Mouse (Mus musculus) layer of hippocampus, adult 9-11 months (tissue): ENCODE results near the gene Cubn.
A peak's percentile ranks its signal among the peaks of the same experiment; 100 is the strongest.

ENCODE experiments used
- DNase-seq: peaks from one replicate; pipeline ENCODE4 v3.0.0; 2022

The Cubn gene

DNA sequence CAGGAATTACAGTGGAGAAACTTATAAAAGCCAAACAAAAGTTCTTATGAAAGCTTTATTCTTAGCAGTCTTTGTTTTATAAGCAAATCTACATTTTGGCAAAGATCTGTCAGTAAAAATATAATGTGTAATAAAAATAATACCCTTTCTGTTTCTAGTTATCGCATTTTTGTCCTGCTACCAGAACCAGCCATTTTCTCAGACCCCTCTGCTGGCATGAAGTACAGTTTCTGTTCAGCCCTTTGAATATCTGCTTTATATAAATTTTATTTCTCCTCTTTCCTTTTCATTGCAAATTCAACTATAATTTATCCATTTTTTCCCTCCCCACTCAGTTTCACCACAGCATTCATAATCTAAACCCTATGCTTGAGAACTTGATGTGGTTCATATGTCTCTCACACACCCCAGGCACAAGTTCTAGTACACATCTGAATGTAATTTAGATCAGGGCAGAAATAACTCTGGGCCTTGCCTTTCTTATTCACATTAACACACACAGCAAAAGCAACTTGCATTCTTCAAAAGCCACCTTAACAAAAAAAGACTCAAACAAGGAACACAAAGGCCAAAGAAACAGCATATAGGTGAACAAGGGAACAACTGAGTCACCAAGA, 139.4 kb downstream of the Cubn start:
- DNase-seq: no peak

DNA sequence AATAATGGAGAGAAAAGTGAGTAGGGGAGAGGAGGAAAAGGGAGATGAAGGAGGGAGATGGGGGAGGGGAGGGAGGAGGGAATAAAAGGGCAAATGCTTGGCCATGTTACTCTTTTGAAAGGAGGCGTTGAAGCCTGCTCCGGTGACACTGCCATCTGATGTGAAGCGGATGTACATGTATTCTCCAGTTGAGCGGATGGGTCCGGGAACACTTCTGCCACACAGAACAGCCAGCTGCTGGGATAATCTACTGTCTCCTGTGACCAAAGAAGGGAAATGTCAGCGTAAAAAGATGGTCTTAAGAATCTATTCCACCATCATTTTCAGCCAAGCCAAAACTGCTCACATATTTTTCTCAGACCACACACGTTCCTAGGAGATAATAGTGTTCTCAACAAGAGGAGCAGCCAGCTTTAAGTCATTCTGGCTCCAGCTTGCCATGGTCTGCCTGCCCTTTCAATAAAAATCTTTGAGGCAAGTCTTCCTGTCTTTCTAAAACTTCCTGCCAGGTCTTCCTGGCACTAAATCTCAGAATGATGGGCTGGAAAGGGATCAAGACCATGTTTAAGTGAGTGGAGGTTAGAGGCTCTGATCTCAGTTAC, 149.2 kb downstream of the Cubn start:
- DNase-seq: no peak

DNA sequence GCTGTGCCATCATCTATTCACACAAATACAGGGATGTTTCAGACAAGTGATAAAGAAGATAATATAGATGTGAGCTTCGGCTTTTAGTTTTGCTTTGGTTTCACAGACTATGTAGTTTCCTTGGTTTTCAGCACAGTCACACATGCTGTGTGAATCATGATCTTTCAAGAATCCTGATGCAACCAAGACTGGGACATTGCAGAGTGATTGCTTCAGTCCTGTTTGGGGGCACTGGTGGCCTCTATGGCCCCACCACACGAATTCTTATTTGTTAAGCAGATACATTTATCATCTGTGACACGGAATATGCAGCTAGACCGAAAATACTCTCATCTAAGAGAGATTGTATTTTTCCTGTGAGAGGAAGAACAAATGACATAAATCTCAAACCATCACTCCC, 156.2 kb downstream of the Cubn start:
- DNase-seq: no peak

DNA sequence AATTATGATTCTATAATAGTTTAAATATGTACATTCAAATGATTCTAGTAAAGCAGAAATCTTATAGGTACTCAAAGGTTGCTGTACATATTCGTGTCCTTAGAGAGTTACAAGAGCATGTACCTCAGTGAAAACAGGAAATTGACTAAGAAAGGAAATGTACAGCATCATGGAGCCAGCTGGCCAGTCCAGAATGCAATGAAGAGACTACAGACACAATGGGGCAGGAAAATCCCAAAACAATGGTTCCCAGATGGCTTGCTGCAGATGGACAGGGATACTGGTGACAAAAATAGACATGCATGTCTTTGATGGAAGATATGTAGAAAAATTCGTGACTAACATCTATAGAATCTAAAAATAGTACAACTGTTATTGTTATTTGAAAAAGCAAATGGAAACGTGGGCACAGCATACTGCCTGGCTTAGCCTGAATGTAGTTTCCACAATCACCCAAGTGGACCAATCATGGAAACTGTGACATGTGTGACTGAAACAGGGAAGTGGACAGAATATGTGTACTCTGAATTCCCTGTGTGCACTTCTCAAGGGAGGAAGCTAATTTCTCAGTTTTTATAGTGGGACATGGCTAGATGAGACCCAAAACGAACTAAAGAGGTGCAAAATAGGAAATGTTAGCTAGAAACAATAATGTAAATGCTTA, 161.7 kb downstream of the Cubn start:
- peak; percentile 3 for DNase-seq

DNA sequence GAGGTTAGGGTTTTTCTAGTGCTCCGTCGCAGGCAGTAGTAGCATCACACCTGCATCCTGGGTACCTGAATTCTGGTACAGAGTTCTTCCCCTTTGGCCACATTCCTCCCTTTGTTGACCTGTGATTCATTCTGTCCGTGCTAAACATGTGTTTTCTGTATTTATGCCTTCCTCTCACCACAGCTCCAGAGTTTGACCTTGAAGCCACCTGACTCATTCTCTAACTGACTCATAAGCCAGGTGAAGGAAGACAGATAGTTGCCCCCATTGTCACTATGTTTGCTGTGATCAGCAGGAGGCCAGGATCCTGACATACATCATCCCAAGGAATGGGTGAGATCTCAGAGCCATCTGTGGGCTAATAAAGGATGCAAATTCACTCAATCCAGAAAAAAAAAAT, 188.2 kb downstream of the Cubn start:
- DNase-seq: no peak

DNA sequence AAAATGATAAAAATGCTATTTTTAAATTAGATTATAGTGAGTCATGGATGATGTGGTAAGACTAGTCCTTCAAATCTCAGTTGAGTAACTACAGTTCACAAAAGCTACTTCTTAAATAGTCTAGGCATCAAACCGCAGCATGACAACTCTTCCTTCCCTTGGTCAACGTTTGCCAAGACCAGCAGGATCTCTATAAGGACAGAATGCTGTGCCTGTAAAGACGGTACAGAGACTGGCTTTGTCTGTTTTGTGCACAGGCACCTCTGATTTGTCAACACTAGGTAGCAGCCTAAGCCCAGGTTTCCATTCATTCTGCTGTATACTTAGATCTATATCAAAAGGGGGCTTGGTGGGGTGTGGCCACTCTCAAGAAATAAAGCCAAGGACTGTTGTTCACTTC, 192.6 kb downstream of the Cubn start:
- no peak for DNase-seq

DNA sequence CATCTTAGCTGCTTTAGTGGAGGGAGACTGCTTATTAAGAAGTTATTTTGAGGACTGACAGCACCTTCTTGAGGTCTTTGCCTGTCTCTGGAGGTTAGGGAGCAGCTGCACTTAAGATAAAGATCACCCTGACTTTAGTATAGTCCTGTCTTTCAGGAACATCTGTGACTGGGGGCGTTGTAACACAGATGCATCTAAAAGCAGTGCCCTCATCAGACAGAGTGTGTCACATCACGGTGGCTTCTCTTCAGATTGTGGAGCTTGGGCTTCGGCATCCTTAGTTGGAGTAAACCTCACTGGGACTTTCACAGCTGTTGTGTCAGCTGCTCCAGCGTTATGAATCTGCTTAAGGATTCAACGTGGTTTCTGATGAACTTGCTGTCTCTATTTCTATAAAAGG, 193.9 kb downstream of the Cubn start:
- no peak for DNase-seq

DNA sequence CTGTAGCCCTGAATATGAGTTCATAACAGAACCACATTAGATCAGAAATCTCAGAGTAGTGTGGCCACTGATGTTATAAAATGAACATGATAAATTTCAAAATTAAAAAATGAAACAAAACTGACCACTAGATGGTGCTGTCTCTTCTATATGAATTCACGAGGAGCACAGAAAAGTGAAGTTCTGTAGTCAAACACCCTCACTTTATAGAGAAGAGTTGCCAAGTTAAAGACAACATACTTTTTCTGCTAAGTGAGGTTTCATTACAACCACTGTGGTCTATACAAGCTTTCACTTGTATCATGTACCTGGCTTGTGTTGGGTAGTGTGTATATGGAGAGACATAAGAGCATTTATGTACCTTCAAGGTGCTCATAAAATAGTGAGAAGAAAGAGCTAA, 201.0 kb downstream of the Cubn start:
- DNase-seq: no peak

DNA sequence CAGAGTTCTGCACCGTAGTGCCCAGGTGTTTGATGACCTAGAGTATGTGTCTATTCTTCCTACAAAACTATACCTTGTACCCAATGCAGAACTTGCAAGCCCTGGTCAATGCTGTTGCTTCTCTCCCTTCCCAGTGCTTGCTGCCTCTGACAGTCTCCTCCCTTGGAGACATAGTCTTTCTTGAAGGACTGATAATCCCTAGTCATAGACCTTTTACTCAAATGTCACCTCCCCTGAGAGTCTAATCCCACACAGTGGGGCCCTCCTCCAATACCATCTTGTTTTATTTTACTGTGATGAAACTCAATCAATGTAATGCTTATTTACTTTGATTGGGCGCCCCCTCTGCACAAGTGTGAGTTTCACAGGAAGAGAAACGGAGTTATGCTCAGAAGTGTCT, 201.5 kb downstream of the Cubn start:
- DNase-seq: no peak

DNA sequence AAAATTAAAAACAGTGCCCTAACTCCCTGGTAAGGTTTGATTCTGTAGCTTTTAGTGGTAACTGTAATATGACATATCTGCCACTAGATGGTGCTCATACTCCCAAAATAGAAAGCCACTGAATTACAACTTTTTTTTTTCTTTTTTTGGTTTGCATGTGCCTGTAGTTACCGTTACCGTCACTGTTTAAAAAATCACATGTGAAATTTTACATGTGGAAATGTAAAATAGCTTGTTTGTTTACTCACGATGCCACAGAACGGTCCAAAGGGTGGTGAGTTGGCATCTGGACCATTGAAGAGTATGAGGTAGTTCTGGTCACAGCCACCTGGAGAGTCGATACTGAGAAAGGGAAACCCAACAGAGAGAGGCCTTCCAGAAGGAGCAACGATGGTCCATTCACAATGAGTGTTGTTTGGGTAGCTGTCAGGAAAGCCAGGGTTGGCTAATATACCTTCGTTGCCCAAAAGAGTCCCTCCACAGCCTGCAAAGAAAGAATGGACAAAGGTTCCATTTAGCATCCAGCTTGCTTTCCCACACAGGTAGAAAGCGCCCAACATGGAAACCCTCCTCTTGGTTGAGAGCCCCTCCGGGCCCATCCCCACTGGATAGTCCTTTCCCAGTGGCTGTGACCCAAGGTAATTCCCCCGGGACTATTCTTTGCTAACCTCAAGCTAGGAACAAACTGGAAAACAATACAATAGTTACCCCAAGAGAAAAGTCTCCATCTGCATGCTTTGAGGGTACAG, 213.3 kb downstream of the Cubn start:
- DNase-seq: no peak

DNA sequence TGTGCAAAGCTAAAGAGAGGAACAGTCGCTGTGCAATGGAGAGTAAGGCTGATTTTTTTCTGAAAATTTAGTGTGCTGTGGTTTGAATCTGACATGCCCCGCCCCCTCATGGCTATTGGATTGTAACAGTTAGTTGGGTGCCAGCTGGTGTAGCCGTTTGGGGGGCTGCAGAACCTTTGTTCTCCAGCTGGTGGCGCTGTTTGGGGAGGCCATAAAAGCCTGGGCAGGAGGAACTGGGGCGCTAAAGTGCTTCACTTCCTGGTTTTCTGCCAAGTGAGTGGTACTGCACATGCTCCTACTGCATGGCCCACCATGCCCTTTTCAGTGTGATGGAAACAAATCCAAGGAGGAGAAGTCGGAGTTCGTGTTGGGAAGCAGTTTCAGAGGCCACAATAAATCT, 215.7 kb downstream of the Cubn start:
- DNase-seq: no peak

DNA sequence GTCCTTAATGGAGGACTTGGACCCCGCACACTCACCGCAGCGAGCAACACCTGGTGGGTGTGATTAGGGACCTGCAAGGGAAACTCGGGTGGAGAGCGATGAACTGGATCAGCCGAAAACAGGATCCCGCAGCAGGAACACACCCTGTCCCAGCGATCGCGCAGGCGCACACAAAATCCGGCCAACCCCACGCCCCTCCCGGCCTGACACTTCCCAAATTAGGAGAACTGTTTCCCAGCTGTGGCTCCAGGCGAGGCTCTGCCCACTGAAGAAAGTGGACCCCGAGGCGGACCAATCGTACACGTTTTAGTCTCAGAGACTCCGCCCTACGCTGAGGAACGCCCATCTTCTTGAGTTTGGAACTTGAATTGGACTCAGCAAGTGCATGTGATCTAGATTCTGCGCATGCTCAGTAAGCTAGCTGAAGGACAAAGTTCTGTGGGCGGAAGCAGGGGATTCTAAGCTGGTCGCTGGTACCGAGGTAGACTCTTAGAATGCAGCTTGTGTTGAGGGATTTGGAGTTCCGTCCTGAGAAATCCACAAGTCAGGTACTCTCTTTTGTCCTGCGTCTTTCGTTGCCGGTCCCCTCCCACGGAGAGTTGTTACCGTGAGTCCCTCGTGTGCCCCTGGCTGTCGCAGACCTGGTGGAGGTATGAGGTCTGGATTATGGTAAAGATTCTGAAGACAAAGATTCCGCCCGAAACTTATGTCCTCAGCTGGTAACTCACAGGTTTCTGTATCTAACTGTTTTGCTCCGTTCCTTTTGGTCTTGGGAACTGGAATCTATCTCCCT, 220.3 kb downstream of the Cubn start, which contains the start of gene Rsu1:
TSS of gene Rsu1 (minus strand) at position 251 of the 793 bp plus-strand sequence.
- DNase-seq: peak; percentile 99

DNA sequence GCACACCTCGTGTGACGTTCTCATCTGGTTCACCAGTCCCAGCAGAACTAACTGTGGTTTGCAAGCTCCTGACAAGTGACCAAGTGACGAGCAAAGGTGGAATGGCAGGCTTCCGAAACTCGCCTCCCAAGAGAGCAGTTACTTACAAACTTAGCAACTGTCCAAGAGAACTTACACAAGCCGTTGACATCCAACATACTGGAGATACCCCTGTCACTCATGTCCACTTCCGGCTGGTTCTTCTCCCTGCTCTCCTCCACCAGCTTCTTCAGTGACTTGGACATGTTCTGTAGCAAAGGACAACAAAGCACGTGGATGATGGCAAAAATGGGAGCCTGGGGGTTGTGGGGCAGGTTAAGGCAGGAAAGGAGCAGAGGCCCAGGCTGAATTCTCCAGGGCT, 220.9 kb downstream of the Cubn start:
- no peak for DNase-seq

DNA sequence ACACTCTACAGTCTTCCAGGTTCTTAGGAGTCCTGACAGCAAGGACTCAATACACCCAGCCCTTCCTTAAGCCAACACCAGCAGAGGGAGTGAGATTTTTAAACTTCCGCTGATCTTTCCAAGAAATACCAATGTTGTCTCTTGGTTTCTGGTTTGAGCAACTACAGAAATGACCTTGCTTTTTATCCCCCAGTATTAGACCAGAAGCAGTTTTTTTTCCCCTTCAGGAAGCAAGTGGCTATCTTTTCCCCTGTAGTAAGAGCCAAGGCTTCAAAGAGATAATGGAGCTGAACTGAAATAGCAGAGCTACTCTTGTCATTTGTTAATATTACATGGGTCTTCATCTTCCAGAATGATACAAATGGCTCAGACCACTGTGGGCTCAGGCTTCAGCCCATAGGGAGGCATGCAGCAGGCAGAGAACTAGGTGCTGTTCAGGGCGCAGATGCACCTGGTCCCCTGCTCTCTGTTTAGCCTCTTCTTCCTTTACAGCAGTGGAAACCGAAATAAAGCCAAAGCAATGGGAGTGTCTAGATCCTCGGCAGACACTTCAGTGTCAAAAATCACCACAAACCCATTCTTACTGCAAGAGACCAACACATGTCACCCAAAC, 222.8 kb downstream of the Cubn start:
- no peak for DNase-seq

DNA sequence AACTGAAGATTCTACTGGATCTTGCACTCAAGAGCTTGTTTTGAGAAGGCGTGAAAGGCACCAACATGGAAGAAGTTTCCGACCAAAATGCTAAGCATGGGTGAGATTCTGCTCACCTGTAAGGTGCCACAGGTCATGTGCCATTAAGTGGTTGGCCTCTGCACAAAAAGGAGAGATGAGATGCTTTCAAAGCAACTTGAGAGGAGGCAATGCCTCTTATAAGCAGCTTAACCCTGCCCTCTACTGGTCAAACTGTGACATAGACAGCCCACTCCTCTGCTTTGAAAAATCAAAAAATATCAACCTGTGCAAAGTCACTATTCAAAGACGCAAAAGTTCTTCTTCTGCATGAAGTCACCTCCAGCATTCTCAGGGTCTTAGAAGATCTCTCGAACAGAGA, 226.7 kb downstream of the Cubn start:
- no peak for DNase-seq

DNA sequence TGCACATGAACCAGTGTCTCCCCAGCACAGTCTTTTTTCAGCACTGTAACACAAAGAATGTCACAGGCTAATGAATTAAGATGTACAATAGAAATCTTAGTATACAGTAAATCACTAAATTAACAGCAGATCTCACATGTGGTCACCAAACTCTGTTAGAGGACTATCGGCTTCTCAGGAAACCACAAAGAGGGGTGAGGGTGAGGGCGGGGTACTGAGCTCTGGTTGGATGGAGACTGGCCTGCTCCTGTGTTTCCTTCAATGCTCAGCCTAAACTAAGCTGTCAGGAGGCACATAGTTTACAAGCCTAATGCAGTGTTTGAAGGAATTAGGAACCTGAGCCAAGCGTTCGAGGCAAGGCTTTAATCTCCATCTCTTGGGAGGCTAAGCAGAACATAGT, 228.5 kb downstream of the Cubn start:
- no peak for DNase-seq

DNA sequence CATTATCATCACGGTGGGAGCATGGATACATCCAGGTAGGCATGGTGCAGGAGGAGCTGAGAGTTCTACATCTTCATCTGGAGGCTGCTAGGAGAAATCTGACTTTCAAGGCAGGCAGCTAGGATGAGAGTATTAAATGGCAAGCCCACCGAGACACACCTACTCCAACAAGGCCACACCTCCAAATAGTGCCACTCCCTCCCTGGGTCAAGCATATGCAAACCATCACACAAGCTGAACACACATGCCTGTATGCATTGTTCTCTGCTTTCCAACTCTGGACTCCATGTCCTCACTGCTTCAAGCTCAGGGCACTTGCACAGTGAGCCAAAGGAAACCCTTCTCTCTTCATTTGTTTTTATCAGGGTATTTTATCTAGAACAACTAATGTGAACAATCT, 233.0 kb downstream of the Cubn start:
- DNase-seq: no peak

DNA sequence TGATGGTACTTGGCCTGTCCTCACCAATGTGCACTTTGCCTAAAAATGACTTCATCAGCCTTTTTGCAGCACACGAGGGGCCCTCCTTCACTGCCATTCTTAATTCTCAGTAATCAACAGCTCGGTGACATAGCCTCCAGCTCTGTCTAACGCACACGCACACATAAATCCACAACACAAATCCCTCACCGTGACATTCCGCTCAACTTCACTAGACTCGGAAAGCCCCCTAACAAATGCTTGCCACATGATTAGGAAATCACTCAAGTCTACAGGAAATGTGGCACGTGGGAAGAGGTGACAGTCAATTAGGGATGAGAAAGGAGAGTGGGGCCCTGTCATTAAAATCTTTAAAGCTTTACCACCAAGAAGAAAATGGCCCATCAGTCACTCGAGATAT, 250.9 kb downstream of the Cubn start:
- no peak for DNase-seq

DNA sequence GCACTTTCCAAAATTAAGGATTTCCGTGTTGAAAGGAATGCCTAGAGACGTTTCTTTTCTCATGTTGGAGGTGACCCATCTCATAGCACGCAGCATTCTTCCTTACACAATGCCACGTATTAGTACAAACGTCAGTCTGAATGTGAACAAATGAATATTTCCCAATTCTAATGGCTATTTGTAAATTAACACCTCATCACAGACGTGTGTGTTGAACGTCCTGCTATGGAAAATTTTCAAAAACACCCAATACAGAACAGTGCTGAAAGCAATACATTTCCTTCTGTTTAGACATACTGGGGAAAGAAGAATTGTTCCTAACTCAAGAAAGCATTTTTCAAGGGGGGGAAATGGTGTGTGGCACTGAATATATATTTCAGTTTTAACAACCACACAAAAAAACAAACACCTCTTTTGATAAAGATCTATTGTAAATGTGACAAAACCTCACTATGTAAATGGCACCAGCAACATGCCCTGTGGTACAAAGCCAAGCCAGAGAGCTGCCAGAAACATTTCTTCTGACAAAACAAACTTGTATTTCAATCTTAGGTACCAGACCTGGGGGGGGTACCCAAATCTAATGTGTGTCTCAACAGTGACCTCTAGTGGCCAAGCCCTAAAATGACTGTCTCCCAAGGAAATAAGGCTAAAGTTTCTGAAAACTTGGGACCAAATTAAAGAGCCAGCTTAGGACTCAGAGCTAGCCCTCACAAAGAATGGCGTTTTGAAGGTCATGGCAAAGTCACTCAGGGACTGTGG, 254.3 kb downstream of the Cubn start:
- DNase-seq: peak; percentile 28

DNA sequence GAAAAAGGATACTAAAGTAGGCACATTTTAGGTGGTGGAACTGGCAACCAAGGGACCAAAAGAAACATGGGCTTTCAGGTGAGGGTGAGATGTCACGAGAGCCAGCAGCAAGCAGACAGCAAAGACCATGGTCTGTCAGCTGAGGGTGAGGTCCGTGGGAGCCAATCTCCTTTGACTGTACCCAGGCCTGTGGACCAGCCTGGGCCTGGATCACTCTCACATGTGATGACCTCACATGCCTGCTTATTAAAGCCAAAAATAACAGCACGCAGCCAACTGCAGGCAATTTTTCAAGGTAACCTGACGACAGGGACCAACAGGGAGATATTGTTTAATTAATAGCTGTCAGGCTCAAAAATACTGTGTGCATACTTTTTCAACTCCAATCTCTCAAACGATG, 255.9 kb downstream of the Cubn start:
- no peak for DNase-seq

DNA sequence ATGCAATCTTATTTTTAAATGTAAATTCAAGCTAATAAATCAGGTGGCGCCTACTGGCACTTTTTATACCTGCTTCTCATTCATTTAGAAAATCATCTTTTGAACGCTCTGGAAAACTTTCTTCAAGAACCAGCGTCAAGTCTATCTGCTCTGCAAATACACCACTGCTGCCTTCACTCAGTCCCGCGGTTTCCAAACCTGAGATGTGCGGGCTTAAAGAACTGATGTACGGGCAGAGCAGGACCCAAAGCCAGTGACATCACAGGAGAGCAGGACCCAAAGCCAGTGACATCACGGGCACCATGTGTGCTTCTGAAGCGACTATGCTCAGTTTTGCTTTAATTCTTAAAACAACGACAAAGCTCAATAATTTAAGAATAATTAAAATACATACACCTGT, 256.8 kb downstream of the Cubn start:
- DNase-seq: no peak

DNA sequence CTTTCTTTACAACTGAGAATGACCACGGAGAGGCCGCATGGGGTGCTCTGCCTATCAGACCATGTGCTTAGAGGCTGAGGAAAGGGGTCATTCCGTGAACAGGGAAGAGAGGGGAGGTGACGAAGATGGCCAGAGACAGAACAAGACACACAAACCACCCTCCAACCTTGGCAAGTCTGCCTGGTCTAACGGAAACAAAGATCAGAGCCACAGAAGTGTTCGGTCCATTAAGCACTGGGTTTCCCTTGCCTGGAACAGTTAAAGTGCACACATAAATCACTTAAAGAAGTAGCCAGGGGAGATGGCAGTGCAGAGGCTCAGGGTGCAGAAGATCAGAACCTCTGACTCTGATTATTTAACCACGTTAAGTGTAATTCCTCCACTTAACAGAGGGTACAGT, 257.7 kb downstream of the Cubn start:
- no peak for DNase-seq
